Mouse (Mus musculus): ENCODE measurements around the gene Acsbg2.

GRCm38 (mm10) chr17:56826718-56827117 is 47.5 kb downstream of the Acsbg2 start:
- TF ChIP-seq EP300 (optimal IDR thresholded peaks at IDR 0.05) = no peak
- no peak for TF ChIP-seq CTCF (IDR thresholded peaks at IDR 0.05; ENCODE audit: low read depth)

All from stomach, postnatal 0 days (tissue).